Mouse (Mus musculus) embryonic stem cell, embryonic (primary cell): Measurements from ENCODE around the gene Nptxr.

Experiments used
- CTCF ChIA-PET, 4 experiments: fragments of 300-600 bp in 2 of 4; fragments of 350-600 bp in 2 of 4; sonication (Branson Sonifier 250); formaldehyde crosslinking; loops; one replicate each; lab custom pipeline; 2022; ENCODE audit warnings: inconsistent platforms in 2 of 4; lab: Charles Lee
- POLR2A ChIA-PET, 4 experiments: fragments of 300-600 bp in 2 of 4; fragments of 350-600 bp in 2 of 4; sonication (Branson Sonifier 250); formaldehyde crosslinking; loops; one replicate each; lab custom pipeline; 2022; ENCODE audit warnings: antibody characterized with exemption in 4 of 4, inconsistent platforms in 1 of 4; lab: Charles Lee

The Nptxr gene

GRCm38 (mm10) chr15:79785056-79785455 is 19.5 kb downstream of the Nptxr start:
- ChIA-PET CTCF (interaction anchor here in 2 of 4 experiments (0.6 to 2.3 kb wide), 8 partner anchors 11 to 484 kb away, joined by 3 to 10 read pairs (median 5); partner anchors contain the start of gene Fam227a (in 1 of the 2)), POLR2A (interaction anchor here in 2 of 4 experiments (0.8 to 1.9 kb wide), 3 partner anchors 10 to 37 kb away, joined by 3 to 6 read pairs (median 4); no protein-coding TSS in a partner anchor)

- CTCF ChIA-PET, result interaction anchor here in 1 of 4 experiments (0.6 kb wide), 1 partner anchor 10 kb away, joined by 3 read pairs; no protein-coding TSS in a partner anchor
- POLR2A ChIA-PET, result interaction anchor here in 2 of 4 experiments (1.0 to 1.7 kb wide), 6 partner anchors 9 to 46 kb away, joined by 3 to 5 read pairs (median 3); no protein-coding TSS in a partner anchor
Measured at GRCm38 (mm10) chr15:79777749-79778148, 26.8 kb downstream of the Nptxr start, which contains the start of gene Dnal4. Gene Dnal4 (minus strand): TSS chr15:79777849.

- CTCF ChIA-PET, result interaction anchor here in 2 of 4 experiments (0.6 to 1.0 kb wide), 2 partner anchors 17 to 22 kb away, joined by 3 to 4 read pairs; no protein-coding TSS in a partner anchor
- POLR2A ChIA-PET, result interaction anchor here (0.5 to 3.0 kb wide), 22 partner anchors 8 to 300 kb away, joined by 3 to 24 read pairs (median 4); partner anchors contain the start of genes Gtpbp1 (in 2 of the 4), Cbx7 (in 1 of the 4), Cby1 (in 1 of the 4) and Fam227a (in 1 of the 4)
Measured at GRCm38 (mm10) chr15:79775662-79776061, 28.9 kb downstream of the Nptxr start.

- ChIA-PET POLR2A (interaction anchor here (0.5 to 3.0 kb wide), 58 partner anchors 8 to 482 kb away, joined by 3 to 24 read pairs (median 4); partner anchors contain the start of genes Gtpbp1 (in 2 of the 4), Atf4 (in 1 of the 4), Cbx6 (in 1 of the 4) and Cbx7 (in 1 of the 4)), CTCF (interaction anchor here (0.5 to 2.1 kb wide), 19 partner anchors 9 to 317 kb away, joined by 3 to 10 read pairs (median 4); partner anchors contain the start of gene Syngr1 (in 1 of the 4))
Measured at GRCm38 (mm10) chr15:79774117-79775027, 30.2 kb downstream of the Nptxr start.

- CTCF ChIA-PET, result interaction anchor here in 3 of 4 experiments (0.7 to 1.2 kb wide), 4 partner anchors 17 to 1158 kb away, joined by 3 to 4 read pairs (median 3); no protein-coding TSS in a partner anchor
- POLR2A ChIA-PET, result interaction anchor here in 3 of 4 experiments (0.5 to 1.7 kb wide), 15 partner anchors 9 to 490 kb away, joined by 3 to 6 read pairs (median 4); no protein-coding TSS in a partner anchor
Measured at GRCm38 (mm10) chr15:79770629-79771240, 33.8 kb downstream of the Nptxr start.

GRCm38 (mm10) chr15:79768302-79768701 is 36.3 kb downstream of the Nptxr start:
- CTCF ChIA-PET, result interaction anchor here in 2 of 4 experiments (0.6 to 1.4 kb wide), 3 partner anchors 15 to 20 kb away, joined by 3 to 6 read pairs (median 3); no protein-coding TSS in a partner anchor
- POLR2A ChIA-PET, result interaction anchor here in 2 of 4 experiments (0.7 to 1.5 kb wide), 4 partner anchors 19 to 78 kb away, joined by 3 to 4 read pairs (median 3); no protein-coding TSS in a partner anchor

- ChIA-PET POLR2A (interaction anchor here in 1 of 4 experiments (1.9 kb wide), 1 partner anchor 25 kb away, joined by 6 read pairs; no protein-coding TSS in a partner anchor), CTCF (interaction anchor here in 2 of 4 experiments (0.9 to 1.8 kb wide), 2 partner anchors 15 to 178 kb away, joined by 5 to 8 read pairs; no protein-coding TSS in a partner anchor)
Measured at GRCm38 (mm10) chr15:79767327-79767961, 37.1 kb downstream of the Nptxr start.

GRCm38 (mm10) chr15:79766586-79767071 is 37.9 kb downstream of the Nptxr start:
- ChIA-PET CTCF (interaction anchor here in 3 of 4 experiments (0.7 to 1.8 kb wide), 6 partner anchors 14 to 300 kb away, joined by 3 to 8 read pairs (median 4); no protein-coding TSS in a partner anchor), POLR2A (interaction anchor here in 3 of 4 experiments (0.5 to 1.9 kb wide), 11 partner anchors 8 to 251 kb away, joined by 3 to 10 read pairs (median 4); partner anchors contain the start of gene Dnal4 (in 1 of the 3))

GRCm38 (mm10) chr15:79766168-79766567 is 38.4 kb downstream of the Nptxr start:
- POLR2A ChIA-PET, result interaction anchor here in 3 of 4 experiments (0.5 to 1.9 kb wide), 15 partner anchors 9 to 490 kb away, joined by 3 to 10 read pairs (median 3); partner anchors contain the start of genes Apobec3 (in 1 of the 3) and Dnal4 (in 1 of the 3)
- CTCF ChIA-PET, result interaction anchor here in 3 of 4 experiments (0.7 to 1.8 kb wide), 6 partner anchors 14 to 300 kb away, joined by 3 to 8 read pairs (median 4); no protein-coding TSS in a partner anchor

GRCm38 (mm10) chr15:79765361-79765760 is 39.2 kb downstream of the Nptxr start:
- ChIA-PET POLR2A (interaction anchor here in 2 of 4 experiments (1.0 to 1.8 kb wide), 7 partner anchors 10 to 491 kb away, joined by 3 to 10 read pairs (median 3); partner anchors contain the start of gene Dnal4 (in 1 of the 2)), CTCF (interaction anchor here in 2 of 4 experiments (0.8 to 1.2 kb wide), 2 partner anchors 12 to 60 kb away, joined by 3 to 4 read pairs; no protein-coding TSS in a partner anchor)

- ChIA-PET CTCF (interaction anchor here in 3 of 4 experiments (0.8 to 1.2 kb wide), 3 partner anchors 12 to 43 kb away, joined by 3 to 4 read pairs (median 3); no protein-coding TSS in a partner anchor), POLR2A (interaction anchor here in 2 of 4 experiments (1.4 to 2.3 kb wide), 3 partner anchors 12 to 82 kb away, joined by 3 to 11 read pairs (median 4); no protein-coding TSS in a partner anchor)
Measured at GRCm38 (mm10) chr15:79764539-79765267, 39.9 kb downstream of the Nptxr start.

GRCm38 (mm10) chr15:79763601-79764246 is 40.8 kb downstream of the Nptxr start:
- CTCF ChIA-PET, result interaction anchor here in 3 of 4 experiments (0.8 to 2.1 kb wide), 6 partner anchors 10 to 44 kb away, joined by 3 to 10 read pairs (median 4); no protein-coding TSS in a partner anchor
- POLR2A ChIA-PET, result interaction anchor here in 2 of 4 experiments (0.6 to 2.3 kb wide), 5 partner anchors 10 to 64 kb away, joined by 3 to 13 read pairs (median 4); no protein-coding TSS in a partner anchor

GRCm38 (mm10) chr15:79763001-79763400 is 41.6 kb downstream of the Nptxr start:
- CTCF ChIA-PET, result interaction anchor here (0.6 to 2.1 kb wide), 7 partner anchors 10 to 68 kb away, joined by 3 to 10 read pairs (median 4); no protein-coding TSS in a partner anchor
- POLR2A ChIA-PET, result interaction anchor here in 2 of 4 experiments (0.6 to 2.3 kb wide), 8 partner anchors 10 to 314 kb away, joined by 3 to 13 read pairs (median 4); no protein-coding TSS in a partner anchor

GRCm38 (mm10) chr15:79760956-79761355 is 43.6 kb downstream of the Nptxr start:
- POLR2A ChIA-PET, result interaction anchor here in 3 of 4 experiments (0.6 to 1.9 kb wide), 6 partner anchors 10 to 322 kb away, joined by 3 to 4 read pairs (median 4); no protein-coding TSS in a partner anchor
- CTCF ChIA-PET, result interaction anchor here in 2 of 4 experiments (1.0 to 1.2 kb wide), 4 partner anchors 8 to 131 kb away, joined by 3 read pairs; no protein-coding TSS in a partner anchor
